Comparison of ENCODE assay signal across 22 mouse cellular contexts in genomic region chr9:113378525-113378924, GRCm38 (mm10).
"Had no signal": no experiment of that assay in that cellular context is flagged by ENCODE, and none has a peak within 500 bp of the region (broad histone marks: within the 10 kb centered on the region; RNA-seq: fewer than 3 reads in every experiment).

No protein-coding gene starts in this region.

- ATAC-seq: liver, embryonic 12.5 days; midbrain, embryonic 13.5 days; midbrain, embryonic 16.5 days had no signal

- H3K27ac ChIP-seq: kidney, embryonic 15.5 days; limb, embryonic 10.5 days; limb, embryonic 13.5 days; liver, embryonic 12.5 days; liver, embryonic 15.5 days; lung, embryonic 15.5 days; midbrain, embryonic 10.5 days; midbrain, embryonic 13.5 days had no signal

- H3K4me1 ChIP-seq: liver, embryonic 12.5 days; liver, embryonic 15.5 days; lung, embryonic 15.5 days; megakaryocyte, embryonic 14.5 days had no signal

- DNase-seq: kidney, adult 8-10 months; kidney, postnatal 10 days; kidney, postnatal 36 days; layer of hippocampus, postnatal 36 days; liver; lung, adult 18-20 months; lung, postnatal 10 days; lung, postnatal 36 days; right cerebral cortex, adult 18-20 months; right cerebral cortex, postnatal 25 days; thymus, adult 18-20 months; thymus, postnatal 36 days had no signal

- H3K4me3 ChIP-seq: kidney, embryonic 15.5 days; limb, embryonic 10.5 days; limb, embryonic 13.5 days; liver, embryonic 12.5 days; liver, embryonic 15.5 days; lung, embryonic 15.5 days; megakaryocyte, embryonic 14.5 days; midbrain, embryonic 10.5 days; midbrain, embryonic 13.5 days had no signal
